Mouse (Mus musculus): ENCODE data around the gene Cldn6.

GRCm38 (mm10) chr17:23675127-23675526, 3.9 kb upstream of the Cldn6 start:
- TF ChIP-seq CTCF (IDR thresholded peaks at IDR 0.05; ENCODE audit: low read depth, low read length), result no peak
- no peak for TF ChIP-seq POLR2A (IDR thresholded peaks at IDR 0.05; ENCODE audit: borderline replicate concordance, low read depth, low read length)

Data from bone marrow macrophage, adult 2 months (primary cell).